Mouse (Mus musculus) heart, adult 2 months (tissue): ENCODE data around the gene Top2a. TPM values are rescaled to one million over a fixed set of nuclear protein-coding genes. Genes with fewer than 3 reads are reported as not detected.

Experiments
- DNase-seq, 2 experiments: peaks; one replicate each; pipeline ENCODE4 v3.0.0; 2021
- H3K27ac ChIP-seq: fragments of 200-600 bp; 2 replicates; pipeline ENCODE4 v1.8.1; 2022
- H3K27me3 ChIP-seq: fragments of 200-500 bp; 2 replicates; pipeline ENCODE4 v1.6.1; 2012; ENCODE audit warnings: mild to moderate bottlenecking, low read length, inconsistent platforms, mixed read lengths; ENCODE audit not compliant: control insufficient read depth, insufficient read depth
- H3K36me3 ChIP-seq: fragments of 200-500 bp; 2 replicates; pipeline ENCODE4 v1.6.1; 2012; ENCODE audit warnings: low read length, inconsistent platforms; ENCODE audit not compliant: control insufficient read depth, insufficient read depth
- H3K4me1 ChIP-seq: fragments of 200-500 bp; 2 replicates; pipeline ENCODE4 v1.6.1; 2011; ENCODE audit warnings: low read length; ENCODE audit not compliant: control insufficient read depth, insufficient read depth
- H3K4me3 ChIP-seq: fragments of 200-600 bp; 2 replicates; pipeline ENCODE4 v1.8.1; 2022
- H3K79me2 ChIP-seq: fragments of 200-500 bp; replicated peaks from 2 replicates; pipeline ENCODE4 v1.6.1; 2012; ENCODE audit warnings: mild to moderate bottlenecking, inconsistent platforms, low read length, moderate library complexity, mixed read lengths; ENCODE audit not compliant: control insufficient read depth, insufficient read depth
- H3K9ac ChIP-seq: fragments of 200-500 bp; 2 replicates; pipeline ENCODE4 v1.6.1; 2012; ENCODE audit warnings: low read depth, mild to moderate bottlenecking, control low read depth, inconsistent platforms, low read length, mixed read lengths
- CTCF ChIP-seq: fragments of 200-600 bp; IDR thresholded peaks from 2 replicates; pipeline ENCODE4 v1.8.1; 2022; ENCODE audit warnings: antibody characterized with exemption, mild to moderate bottlenecking, moderate library complexity
- EP300 ChIP-seq: fragments of 200-500 bp; IDR thresholded peaks from 2 replicates; pipeline ENCODE4 v1.6.1; 2011; ENCODE audit warnings: low read depth, low read length, control low read depth; ENCODE audit not compliant: insufficient read depth
- POLR2A ChIP-seq: fragments of 200-500 bp; IDR thresholded peaks from 2 replicates; pipeline ENCODE4 v1.6.1; 2011; ENCODE audit warnings: mild to moderate bottlenecking, low read depth, low read length, control low read depth; ENCODE audit not compliant: insufficient read depth
- whole genome bisulfite sequencing: fragments of 180-500 bp; shearing (Covaris S2); methylation state at CpG from one replicate; pipeline ENCODE4 v1.1.7; 2018; 5-methylcytosine and 5-hydroxymethylcytosine counted together
- intact Hi-C: fragments of 180-260 bp; cut with DNase I; formaldehyde crosslinking; loops from one replicate; pipeline ENCODE4 v1.15.1; 2025
- long read RNA-seq: library from polyadenylated mRNA; stranded (forward); transcript quantifications from one replicate; pipeline ENCODE4 v2.0.0, GENCODE M21; 2021
- polyA plus RNA-seq: library from polyadenylated mRNA; depleted of rRNA; stranded (reverse); fragments of >200 nt; gene quantifications from 2 replicates; pipeline ENCODE4 v1.2.3, GENCODE M21; 2012; rRNA removed
- total RNA-seq, 2 experiments: library from RNA; stranded (reverse); gene quantifications; 2 replicates each; pipeline ENCODE4 v1.2.3; 2021

Top2a gene
- total RNA-seq (1 to 10 TPM; 1.4 to 2.3 TPM), polyA plus RNA-seq (0.27 and 0.56 TPM in 2 replicates)
- long read RNA-seq: 0 reads

- H3K79me2 ChIP-seq: no peaks in the 10 kb centered on the region
- H3K9ac ChIP-seq: peak within 1 kb of the TSS; percentile 30
- peak; percentile 93 to 95 for DNase-seq
- intact Hi-C loops: no loop called here
- H3K4me3 ChIP-seq: peak within 1 kb of the TSS; percentile 62
- no peaks in the 10 kb centered on the region for H3K4me1 ChIP-seq
- H3K27me3 ChIP-seq: no peaks in the 10 kb centered on the region
- TF ChIP-seq CTCF: no peak
- peak; percentile 40 for TF ChIP-seq POLR2A
- peak within 1 kb of the TSS; percentile 28; the same call in 1 of the 2 replicates for H3K27ac ChIP-seq
- under 1% methylated on average over 54 of the region's 54 CpGs for WGBS
- no peaks in the 10 kb centered on the region for H3K36me3 ChIP-seq
Observed at GRCm38 (mm10) chr11:99023500-99024467, at the start of gene Top2a. Gene Top2a (minus strand): TSS chr11:99024189.

GRCm38 (mm10) chr11:99073781-99074180 lies 49.8 kb upstream of the Top2a start:
- intact Hi-C loops: no loop called here
- WGBS: 52% methylated on average over 5 of the region's 5 CpGs
- no peak for DNase-seq

GRCm38 (mm10) chr11:99071866-99072265 lies 47.9 kb upstream of the Top2a start:
- no peaks in the 10 kb centered on the region; the same call in 1 of the 2 replicates for H3K4me1 ChIP-seq
- no peak overlapping the region for H3K27ac ChIP-seq
- no peaks in the 10 kb centered on the region for H3K27me3 ChIP-seq
- no peak overlapping the region for H3K4me3 ChIP-seq
- WGBS: 47% methylated on average over 6 of the region's 6 CpGs
- no peaks in the 10 kb centered on the region for H3K79me2 ChIP-seq
- DNase-seq: no peak
- TF ChIP-seq EP300: no peak
- no peak for TF ChIP-seq CTCF
- no peak for TF ChIP-seq POLR2A
- H3K9ac ChIP-seq: no peak overlapping the region
- intact Hi-C loops: no loop called here
- H3K36me3 ChIP-seq: no peaks in the 10 kb centered on the region

More at GRCm38 (mm10) chr11:99073781-99074180, 49.8 kb upstream of the Top2a start:
- no peaks in the 10 kb centered on the region; the same call in 1 of the 2 replicates for H3K4me1 ChIP-seq
- H3K4me3 ChIP-seq: no peak overlapping the region
- TF ChIP-seq EP300 (no peak), CTCF (no peak), POLR2A (no peak)
- H3K36me3 ChIP-seq: no peaks in the 10 kb centered on the region
- H3K79me2 ChIP-seq: no peaks in the 10 kb centered on the region
- H3K27me3 ChIP-seq: no peaks in the 10 kb centered on the region
- no peak overlapping the region for H3K9ac ChIP-seq
- no peak overlapping the region for H3K27ac ChIP-seq

- intact Hi-C loops: loop anchor here (5.0 kb wide), 1 partner anchor 54 kb away; no protein-coding TSS in a partner anchor
- DNase-seq: no peak
Observed at GRCm38 (mm10) chr11:99068455-99068854, 44.5 kb upstream of the Top2a start.

GRCm38 (mm10) chr11:99067591-99067990 lies 43.6 kb upstream of the Top2a start:
- Histone ChIP-seq H3K4me1 (peaks cover 2% of the 10 kb centered on the region), H3K36me3 (no peaks in the 10 kb centered on the region), H3K27ac (no peak overlapping the region), H3K79me2 (no peaks in the 10 kb centered on the region), H3K27me3 (no peaks in the 10 kb centered on the region), H3K9ac (no peak overlapping the region), H3K4me3 (no peak overlapping the region)
- intact Hi-C loops: loop anchor here (2.0 to 5.0 kb wide), 2 partner anchors 55 to 81 kb away; no protein-coding TSS in a partner anchor
- WGBS: 90% methylated on average over 8 of the region's 8 CpGs
- TF ChIP-seq EP300: no peak
- no peak for TF ChIP-seq CTCF
- no peak for TF ChIP-seq POLR2A
- no peak for DNase-seq

More at GRCm38 (mm10) chr11:99068455-99068854, 44.5 kb upstream of the Top2a start:
- H3K27ac ChIP-seq: no peak overlapping the region
- no peaks in the 10 kb centered on the region for H3K79me2 ChIP-seq
- peaks cover 2% of the 10 kb centered on the region for H3K4me1 ChIP-seq
- 87% methylated on average over 5 of the region's 5 CpGs for WGBS
- H3K27me3 ChIP-seq: no peaks in the 10 kb centered on the region
- no peak overlapping the region for H3K4me3 ChIP-seq
- H3K9ac ChIP-seq: no peak overlapping the region
- no peaks in the 10 kb centered on the region for H3K36me3 ChIP-seq
- no peak for TF ChIP-seq EP300
- TF ChIP-seq POLR2A: no peak
- TF ChIP-seq CTCF: no peak
